Mouse (Mus musculus) CD4-positive helper T cell, adult 2 months (primary cell): Measurements from ENCODE around the gene Fezf2.
A peak's percentile ranks its signal among the peaks of the same experiment; 100 is the strongest.

Source experiments
- DNase-seq: peaks from one replicate; pipeline ENCODE4 v3.0.0-alpha.2; 2012; ENCODE audit warnings: low read depth, missing footprints, low spot score

Gene Fezf2

DNA sequence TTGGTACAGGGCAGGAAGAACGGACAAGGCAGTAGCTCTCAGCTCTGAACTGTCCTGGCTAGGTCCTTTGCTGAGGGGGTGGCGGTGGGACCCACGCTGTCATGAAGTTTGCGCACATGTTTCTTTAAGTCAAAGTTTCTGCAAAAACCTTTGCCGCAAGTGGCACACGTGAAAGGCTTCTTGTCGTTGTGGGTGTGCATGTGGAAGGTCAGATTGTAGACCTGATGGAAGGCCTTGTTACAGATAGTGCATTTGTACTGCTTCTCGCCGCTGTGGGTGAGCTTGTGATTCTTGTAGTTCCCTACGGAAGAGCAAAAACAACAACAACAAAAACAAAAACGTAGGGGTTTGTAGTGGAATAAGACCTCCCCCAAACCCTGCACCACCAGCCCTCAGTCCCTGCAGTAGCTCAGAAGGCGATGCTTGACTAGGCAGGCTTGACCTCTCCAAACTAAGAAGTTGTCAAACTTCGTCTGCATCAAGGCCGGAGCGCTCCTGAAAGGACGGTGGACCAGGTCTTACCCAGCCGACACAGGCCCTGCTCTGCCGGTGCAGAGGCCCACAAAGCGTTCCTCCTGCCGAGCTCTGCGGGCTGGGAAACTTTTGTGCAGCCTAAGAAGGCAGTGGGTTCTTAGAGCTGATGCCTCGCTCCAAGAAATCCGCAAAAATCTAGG lies 5.4 kb downstream of the Fezf2 start:
- no peak for DNase-seq

- no peak for DNase-seq
Observed at GRCm38 (mm10) chr14:12341789-12342457, 6.1 kb downstream of the Fezf2 start.

DNA sequence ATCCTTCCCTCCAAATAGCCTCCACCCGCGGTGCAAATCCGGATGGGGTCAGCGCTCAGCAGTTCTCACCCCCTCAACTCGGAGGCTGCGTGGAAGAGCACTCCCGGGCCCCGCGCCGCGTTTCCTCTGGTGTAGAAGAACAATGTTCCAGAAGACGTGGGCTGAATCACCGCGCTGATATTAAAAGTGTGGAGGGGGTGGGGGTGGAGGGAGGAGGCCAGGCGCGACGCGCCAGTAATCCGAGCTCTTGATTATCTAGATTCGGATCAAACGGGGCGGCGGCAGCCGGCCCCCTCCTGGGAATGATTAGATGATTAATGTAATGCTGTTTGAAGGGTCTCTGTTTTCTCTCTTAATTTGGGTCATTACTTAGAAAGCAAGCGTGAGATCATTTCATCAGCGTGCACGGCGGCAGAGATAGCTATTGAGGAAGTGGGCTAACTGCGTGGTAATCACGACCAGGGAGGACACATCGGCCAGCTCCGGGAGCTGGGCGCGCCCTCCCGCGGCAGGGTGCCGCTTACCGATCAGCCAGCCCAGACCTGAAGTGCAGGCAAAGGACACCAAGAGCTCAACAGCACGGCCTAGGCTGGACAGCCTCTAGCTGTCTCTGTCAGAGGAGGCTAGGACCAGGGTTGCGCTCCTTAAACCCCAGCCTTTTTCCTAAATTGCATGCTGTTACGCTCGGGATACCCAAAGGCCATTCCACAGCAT lies 6.8 kb downstream of the Fezf2 start:
- DNase-seq, result peak; percentile 10

DNA sequence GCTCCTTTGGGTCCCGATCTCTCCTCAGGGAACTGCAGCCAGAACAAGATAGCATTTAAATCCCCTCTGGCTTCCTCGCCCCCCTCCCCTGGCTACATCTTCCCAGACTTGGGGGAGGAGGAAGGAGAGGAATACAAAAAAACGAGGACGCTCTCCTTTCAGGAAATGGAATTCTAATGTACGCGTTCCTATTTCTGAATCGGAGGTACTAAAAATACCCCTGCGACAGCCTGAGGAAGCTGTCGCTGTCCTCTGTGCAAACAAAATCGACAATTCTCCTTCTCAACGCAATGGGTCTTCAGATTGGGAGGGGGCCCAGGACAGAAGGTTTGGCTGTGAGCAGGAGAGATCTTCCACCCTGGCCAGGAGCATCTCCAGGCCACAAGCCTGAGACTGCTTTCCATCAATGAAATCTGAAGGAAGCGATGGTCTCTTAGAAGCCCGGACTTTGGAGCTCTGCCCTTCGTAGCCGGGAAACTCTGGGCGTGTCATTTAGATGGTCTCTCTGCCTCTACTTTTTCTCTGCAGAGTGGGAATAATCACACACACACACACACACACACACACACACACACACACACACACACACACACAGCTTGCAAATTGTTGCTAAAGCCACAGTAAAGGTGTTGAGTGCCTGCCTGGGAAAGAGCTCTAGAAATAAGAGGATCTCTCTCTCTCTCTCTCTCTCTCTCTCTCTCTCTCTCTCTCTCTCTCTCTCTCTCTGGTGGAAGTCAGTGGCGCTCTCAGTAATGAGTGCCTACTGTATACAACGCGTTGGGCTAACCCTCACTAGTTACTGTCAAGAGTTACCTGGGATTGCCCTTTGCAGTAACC lies 7.5 kb downstream of the Fezf2 start:
- no peak for DNase-seq

DNA sequence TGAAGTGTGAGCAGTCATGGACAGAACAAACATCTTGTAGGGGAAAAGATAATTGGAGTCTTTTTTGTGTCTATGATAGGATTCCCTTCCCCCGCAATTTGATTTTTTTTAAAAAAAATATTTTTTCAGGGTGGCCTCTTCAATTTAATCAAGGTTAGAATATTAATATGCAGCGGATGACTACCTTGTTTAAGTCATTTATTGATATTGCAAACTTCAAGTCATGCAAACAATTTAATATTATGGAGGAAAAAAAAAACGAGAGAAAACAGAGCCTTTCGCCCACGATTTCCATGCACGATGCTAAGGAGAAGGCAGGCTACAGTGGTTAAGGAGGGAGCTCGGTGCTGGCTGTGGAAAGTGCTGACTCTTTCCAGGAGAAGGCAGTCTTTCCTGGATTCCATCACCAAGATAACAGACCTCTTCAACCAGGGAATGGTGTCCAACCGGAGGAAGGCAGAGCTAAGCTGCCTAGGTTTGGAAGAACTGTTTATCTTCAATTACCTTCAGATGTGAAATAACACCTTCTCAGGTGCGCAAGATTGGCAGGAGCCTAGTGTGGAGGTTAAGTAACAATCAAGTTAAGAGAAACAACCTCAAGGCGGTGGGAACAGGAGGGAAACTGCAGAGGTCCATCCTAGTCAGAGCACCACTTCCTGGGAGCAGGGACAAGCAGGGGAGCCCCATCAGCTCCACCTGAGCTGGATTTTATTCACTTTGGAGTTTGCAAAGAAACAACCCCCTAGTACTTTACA lies 9.0 kb downstream of the Fezf2 start:
- DNase-seq, result no peak

- no peak for DNase-seq
Observed at GRCm38 (mm10) chr14:12337998-12338809, 9.8 kb downstream of the Fezf2 start.

GRCm38 (mm10) chr14:12337421-12337997 lies 10.5 kb downstream of the Fezf2 start:
- DNase-seq, result no peak

GRCm38 (mm10) chr14:12334925-12335324 lies 13.1 kb downstream of the Fezf2 start:
- no peak for DNase-seq

- no peak for DNase-seq
Observed at GRCm38 (mm10) chr14:12333622-12334021, 14.4 kb downstream of the Fezf2 start.

DNA sequence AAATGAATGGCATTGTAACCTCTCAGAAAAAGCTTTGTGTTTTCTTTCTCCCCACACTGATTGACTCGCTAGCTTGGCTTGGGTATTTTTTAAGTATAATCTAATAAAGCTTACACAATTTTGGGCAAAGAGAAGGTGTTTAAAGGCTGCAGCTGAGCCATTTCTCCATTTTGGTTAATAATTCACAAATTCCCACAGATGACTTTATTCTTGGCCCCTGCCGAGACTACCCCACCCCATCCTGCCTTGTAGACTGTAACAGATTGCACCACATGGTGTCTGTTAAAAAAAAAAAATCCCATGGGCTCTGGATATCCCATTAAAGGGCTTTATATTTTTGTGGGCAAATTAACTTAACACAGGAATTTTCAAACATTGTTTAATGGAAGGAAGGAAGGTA lies 44.9 kb downstream of the Fezf2 start:
- no peak for DNase-seq

- DNase-seq, result no peak
Observed at GRCm38 (mm10) chr14:12300677-12301076, 47.3 kb downstream of the Fezf2 start.

- DNase-seq, result no peak
Observed at GRCm38 (mm10) chr14:12300275-12300674, 47.7 kb downstream of the Fezf2 start.

DNA sequence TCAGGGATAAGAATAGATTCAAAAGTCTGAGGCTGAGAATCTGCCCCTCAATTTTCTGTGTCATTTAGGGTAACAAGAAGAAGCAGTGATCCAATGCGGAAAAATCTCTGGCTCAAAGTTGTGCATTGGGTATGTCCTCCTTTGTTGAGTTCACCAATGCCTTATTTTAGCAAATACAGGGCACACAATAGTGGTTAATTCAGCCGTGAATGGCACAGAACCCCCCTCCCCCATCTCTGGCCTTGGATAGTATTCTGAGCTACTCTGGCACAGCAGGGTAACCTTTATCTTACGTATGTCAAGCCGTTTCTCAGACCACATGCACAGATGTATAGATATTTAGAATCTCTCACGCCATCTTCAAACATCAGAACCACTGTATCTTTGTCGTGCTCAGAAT lies 48.3 kb downstream of the Fezf2 start:
- no peak for DNase-seq

- DNase-seq, result peak; percentile 4
Observed at GRCm38 (mm10) chr14:12299171-12299570, 48.8 kb downstream of the Fezf2 start.

DNA sequence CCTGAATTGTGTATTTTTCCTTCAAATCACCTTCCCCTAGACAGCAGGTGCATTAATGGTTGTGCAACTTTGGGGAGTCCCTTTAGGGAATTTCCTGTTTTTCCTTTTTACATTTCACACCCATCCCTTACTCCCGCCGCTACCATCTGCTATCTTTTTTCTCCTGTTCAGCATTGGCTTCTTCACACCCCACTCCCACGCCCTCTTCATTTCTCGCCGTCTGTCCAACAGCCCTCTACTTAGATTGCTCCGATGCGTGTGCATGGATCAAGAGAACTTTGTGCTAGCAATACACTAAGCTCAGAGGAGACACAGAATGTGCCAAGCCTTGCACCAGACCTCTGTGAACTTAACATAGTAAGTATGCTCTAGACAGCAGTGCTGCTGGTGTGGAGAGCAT lies 51.6 kb downstream of the Fezf2 start:
- DNase-seq, result no peak
